Mouse (Mus musculus): ENCODE measurements around the gene Slc25a39.

DNA sequence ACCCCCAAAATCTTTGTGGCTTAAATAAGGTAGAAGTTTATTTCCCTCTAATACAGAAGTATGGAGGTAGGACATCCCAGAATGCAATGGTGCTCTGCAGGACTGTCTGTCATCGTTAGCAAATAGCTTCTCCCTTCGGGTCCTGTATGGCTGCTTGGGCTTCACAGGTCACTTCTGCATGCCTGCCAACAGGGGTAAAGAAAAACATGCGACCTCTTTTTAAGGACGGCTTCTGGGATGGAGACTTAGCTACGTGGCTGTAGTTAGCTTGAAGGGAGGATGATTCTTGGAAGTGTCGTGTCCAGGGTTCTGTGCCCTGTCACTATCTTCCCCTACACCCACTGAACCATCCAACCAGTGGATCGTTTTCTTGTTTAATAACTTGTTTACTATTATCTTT, 37.5 kb downstream of the Slc25a39 start:
- TF ChIP-seq POLR2A (IDR thresholded peaks at IDR 0.05; ENCODE audit: control insufficient read depth, low read depth, low read length) (no peak), CTCF (IDR thresholded peaks at IDR 0.05; ENCODE audit: control insufficient read depth, insufficient read depth, insufficient replicate concordance, low read depth, low read length) (no peak)

All from testis, adult 2 months (tissue).